Mouse (Mus musculus): ENCODE results near the gene Zfp12.

DNA sequence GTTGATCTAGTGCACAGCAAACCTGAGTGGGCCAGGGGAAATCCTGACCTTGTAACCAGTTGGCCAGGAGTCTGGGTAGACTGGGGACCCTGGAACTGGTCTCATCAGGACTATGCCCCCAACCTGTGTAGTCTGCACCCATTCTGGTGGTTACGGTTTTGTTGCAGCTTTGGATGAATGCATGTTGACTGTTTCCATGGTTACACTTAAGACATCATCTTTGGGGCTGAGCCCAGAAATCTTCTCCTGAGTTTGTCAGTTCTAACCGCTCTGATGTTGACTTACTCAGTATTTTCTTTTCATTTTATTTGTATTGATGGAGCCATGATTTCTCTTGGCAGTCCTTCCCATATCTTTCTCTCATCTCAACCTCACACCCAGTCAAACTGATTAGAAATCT is 60.4 kb downstream of the Zfp12 start:
- TF ChIP-seq CTCF (IDR thresholded peaks at IDR 0.05; ENCODE audit: low read depth) (no peak), EP300 (IDR thresholded peaks at IDR 0.05; ENCODE audit: low read depth) (no peak)
